Mouse (Mus musculus) gastrocnemius, adult 2 months (tissue): Measurements from ENCODE around the gene Flywch1. TPM values are rescaled to one million over a fixed set of nuclear protein-coding genes. Genes with fewer than 3 reads are reported as not detected.

Experiments used
- DNase-seq: peaks from one replicate; pipeline ENCODE4 v3.0.0; 2022
- H3K27ac ChIP-seq: fragments of 200-600 bp; 2 replicates; pipeline ENCODE4 v1.8.1; 2022; ENCODE audit warnings: mild to moderate bottlenecking
- H3K4me3 ChIP-seq: fragments of 200-600 bp; 2 replicates; pipeline ENCODE4 v1.8.1; 2022; ENCODE audit warnings: mild to moderate bottlenecking, moderate library complexity
- CTCF ChIP-seq: fragments of 200-600 bp; IDR thresholded peaks from 2 replicates; pipeline ENCODE4 v1.8.1; 2022; ENCODE audit warnings: antibody characterized with exemption, mild to moderate bottlenecking, moderate library complexity
- intact Hi-C: fragments of 180-260 bp; cut with DNase I; formaldehyde crosslinking; loops from one replicate; pipeline ENCODE4 v1.15.1; 2025
- total RNA-seq, 2 experiments: library from RNA; stranded (reverse); gene quantifications; 2 replicates each; pipeline ENCODE4 v1.2.3; 2021

The Flywch1 gene
- total RNA-seq, 2 experiments from 2014 or later: 43.3 to 50.4 TPM

GRCm38 (mm10) chr17:23717003-23717402 lies 54.4 kb downstream of the Flywch1 start:
- TF ChIP-seq CTCF: no peak
- no peak for DNase-seq
- no peak overlapping the region for H3K4me3 ChIP-seq
- H3K27ac ChIP-seq: no peak overlapping the region
- intact Hi-C loops: no loop called here

GRCm38 (mm10) chr17:23706212-23706611 lies 65.2 kb downstream of the Flywch1 start:
- intact Hi-C loops: loop anchor here (2.0 kb wide), 1 partner anchor 45 kb away; the partner anchor contains the start of gene Bicdl2
- TF ChIP-seq CTCF: peak; percentile 96

GRCm38 (mm10) chr17:23705525-23706104 lies 65.8 kb downstream of the Flywch1 start:
- no peak for DNase-seq
- Histone ChIP-seq H3K4me3 (no peak overlapping the region), H3K27ac (no peak overlapping the region)
- intact Hi-C loops: loop anchor here (2.0 kb wide), 1 partner anchor 45 kb away; the partner anchor contains the start of gene Bicdl2
- no peak for TF ChIP-seq CTCF

More at GRCm38 (mm10) chr17:23706212-23706611, 65.2 kb downstream of the Flywch1 start:
- no peak overlapping the region for H3K27ac ChIP-seq
- H3K4me3 ChIP-seq: no peak overlapping the region
- peak; percentile 83 for DNase-seq

GRCm38 (mm10) chr17:23704741-23705140 lies 66.7 kb downstream of the Flywch1 start:
- intact Hi-C loops: no loop called here

GRCm38 (mm10) chr17:23703301-23703700 lies 68.1 kb downstream of the Flywch1 start:
- DNase-seq: no peak
- intact Hi-C loops: loop anchor here (2.0 kb wide), 1 partner anchor 26 kb away; the partner anchor contains the start of gene Tnfrsf12a
- Histone ChIP-seq H3K4me3 (no peak overlapping the region), H3K27ac (no peak overlapping the region)
- TF ChIP-seq CTCF: no peak

More at GRCm38 (mm10) chr17:23704741-23705140, 66.7 kb downstream of the Flywch1 start:
- H3K27ac ChIP-seq: no peak overlapping the region
- H3K4me3 ChIP-seq: no peak overlapping the region
- no peak for DNase-seq
- no peak for TF ChIP-seq CTCF

Other genes starting within 250 kb of the Flywch1 start
- 1 to 10 TPM; 2.0 to 3.3 TPM for gene Zfp213, start 207.4 kb downstream of the Flywch1 start, total RNA-seq
- 1 to 10 TPM; 1.5 to 2.1 TPM for gene Zfp13, start 172.1 kb downstream of the Flywch1 start, total RNA-seq
- not detected for gene Zscan10, start 170.7 kb downstream of the Flywch1 start, total RNA-seq
- under 1 TPM in 1 of 2 experiments, not detected in 1; 0.06 TPM for gene Mmp25, start 126.3 kb downstream of the Flywch1 start, total RNA-seq
- not detected for gene Bicdl2, start 111.1 kb downstream of the Flywch1 start, total RNA-seq
- gene Hcfc1r1, start 98.0 kb downstream of the Flywch1 start, total RNA-seq: 100 to 1,000 TPM; 112 to 137 TPM
- gene Thoc6, start 97.7 kb downstream of the Flywch1 start, total RNA-seq: 1 to 10 TPM; 6.3 to 8.8 TPM
- gene Tnfrsf12a, start 94.1 kb downstream of the Flywch1 start, total RNA-seq: 10 to 100 TPM; 19.5 to 27.5 TPM
- gene Cldn6, start 92.4 kb downstream of the Flywch1 start, total RNA-seq: not detected
- gene Cldn9, start 87.6 kb downstream of the Flywch1 start, total RNA-seq: under 1 TPM; 0.15 to 0.17 TPM
- not detected for gene 1520401A03Rik, start 48.8 kb downstream of the Flywch1 start, total RNA-seq
- gene Pkmyt1, start 45.3 kb downstream of the Flywch1 start, total RNA-seq: under 1 TPM; 0.53 to 0.64 TPM
- 1 to 10 TPM; 2.7 to 4.0 TPM for gene Paqr4, start 30.7 kb downstream of the Flywch1 start, total RNA-seq
- not detected for gene Kremen2, start 25.8 kb downstream of the Flywch1 start, total RNA-seq
- gene Flywch2, start 14.5 kb upstream of the Flywch1 start, total RNA-seq: under 1 TPM; 0.47 to 0.51 TPM
- 100 to 1,000 TPM; 178 to 227 TPM for gene Srrm2, start 18.9 kb upstream of the Flywch1 start, total RNA-seq
- gene Elob, start 57.5 kb upstream of the Flywch1 start, total RNA-seq: 100 to 1,000 TPM; 296 to 351 TPM
- gene Prss33, start 64.5 kb upstream of the Flywch1 start, total RNA-seq: not detected
- not detected for gene Prss32, start 72.3 kb upstream of the Flywch1 start, total RNA-seq
- not detected for gene Prss41, start 72.6 kb upstream of the Flywch1 start, total RNA-seq
- not detected for gene Prss21, start 96.5 kb upstream of the Flywch1 start, total RNA-seq
- gene Dcpp1, start 109.3 kb upstream of the Flywch1 start, total RNA-seq: not detected
- not detected for gene Dcpp2, start 109.3 kb upstream of the Flywch1 start, total RNA-seq
- gene Dcpp3, start 145.9 kb upstream of the Flywch1 start, total RNA-seq: not detected
- not detected for gene Sbp, start 170.1 kb upstream of the Flywch1 start, total RNA-seq
- not detected for gene Sbpl, start 183.7 kb upstream of the Flywch1 start, total RNA-seq
- gene Prss30, start 209.0 kb upstream of the Flywch1 start, total RNA-seq: not detected
- gene Prss22, start 226.5 kb upstream of the Flywch1 start, total RNA-seq: not detected